Mouse (Mus musculus) spleen, adult 18-20 months (tissue): ENCODE data around the gene Gm28372.

Experiments
- DNase-seq, 2 experiments: peaks; one replicate each; pipeline ENCODE4 v3.0.0; 2022; ENCODE audit warnings: mixed read lengths in 2 of 2

Gm28372 gene

GRCm38 (mm10) chr2:130412775-130413174 lies 7.7 kb downstream of the Gm28372 start:
- no peak for DNase-seq

- DNase-seq = no peak
These were observed 9.2 kb downstream of the Gm28372 start for GRCm38 (mm10) chr2:130414094-130414856.

GRCm38 (mm10) chr2:130421781-130422620 lies 17.0 kb downstream of the Gm28372 start:
- DNase-seq = no peak

GRCm38 (mm10) chr2:130423397-130424125 lies 18.5 kb downstream of the Gm28372 start:
- DNase-seq = peak; percentile 65 to 79

- DNase-seq = peak; percentile 85 to 91
These were observed 19.3 kb downstream of the Gm28372 start, which contains the start of the genes Vps16 and Pced1a for GRCm38 (mm10) chr2:130424126-130424853. Gene Vps16, plus strand, starts transcription at chr2:130424339. Gene Pced1a, minus strand, starts transcription at chr2:130424701.

GRCm38 (mm10) chr2:130425112-130425511 lies 20.1 kb downstream of the Gm28372 start:
- DNase-seq = no peak

- DNase-seq = no peak
These were observed 24.8 kb downstream of the Gm28372 start for GRCm38 (mm10) chr2:130429851-130430250.

- DNase-seq = no peak
These were observed 25.4 kb downstream of the Gm28372 start for GRCm38 (mm10) chr2:130430484-130430883.

GRCm38 (mm10) chr2:130432157-130432556 lies 27.1 kb downstream of the Gm28372 start:
- DNase-seq = no peak

- peak in 1 of 2 experiments; percentile 37 for DNase-seq
These were observed 28.1 kb downstream of the Gm28372 start for GRCm38 (mm10) chr2:130433152-130433551.

GRCm38 (mm10) chr2:130436769-130437168 lies 31.7 kb downstream of the Gm28372 start:
- DNase-seq = no peak

- DNase-seq = no peak
These were observed 33.8 kb downstream of the Gm28372 start for GRCm38 (mm10) chr2:130438861-130439260.

GRCm38 (mm10) chr2:130439840-130440480 lies 34.9 kb downstream of the Gm28372 start:
- DNase-seq = no peak

- DNase-seq = no peak
These were observed 37.1 kb downstream of the Gm28372 start for GRCm38 (mm10) chr2:130442162-130442561.

GRCm38 (mm10) chr2:130448449-130448848 lies 43.4 kb downstream of the Gm28372 start:
- DNase-seq = no peak

- no peak for DNase-seq
These were observed 44.2 kb downstream of the Gm28372 start for GRCm38 (mm10) chr2:130449021-130449793.

- DNase-seq = peak; percentile 79 to 91
These were observed 44.9 kb downstream of the Gm28372 start, which contains the start of gene Ptpra for GRCm38 (mm10) chr2:130449794-130450433. Gene Ptpra, plus strand, starts transcription at chr2:130450278.

GRCm38 (mm10) chr2:130450434-130450796 lies 45.4 kb downstream of the Gm28372 start:
- DNase-seq = peak in 1 of 2 experiments; percentile 62

GRCm38 (mm10) chr2:130451086-130451726 lies 46.2 kb downstream of the Gm28372 start:
- DNase-seq = no peak

GRCm38 (mm10) chr2:130451727-130452090 lies 46.7 kb downstream of the Gm28372 start:
- no peak for DNase-seq
